Mouse (Mus musculus) ES-Bruce4 (cell line): ENCODE data around the gene Slc2a6.

Experiments
- CTCF ChIP-seq: IDR thresholded peaks from one replicate; pipeline ENCODE4 v1.8.1; 2011; ENCODE audit warnings: low read depth, low read length
- POLR2A ChIP-seq: IDR thresholded peaks from one replicate; pipeline ENCODE4 v1.8.1; 2011; ENCODE audit warnings: low read length; ENCODE audit not compliant: insufficient read depth

- TF ChIP-seq POLR2A (no peak), CTCF (no peak)
Observed at GRCm38 (mm10) chr2:27058251-27058650, 30.5 kb upstream of the Slc2a6 start.
